Mouse (Mus musculus): ENCODE data around the gene Def8. TPM values are rescaled to one million over a fixed set of nuclear protein-coding genes. Genes with fewer than 3 reads are reported as not detected.
A peak's percentile ranks its signal among the peaks of the same experiment; 100 is the strongest.

Gene Def8
- total and polyA plus RNA-seq, 3 experiments, result 17.9 to 22.4 (median 19.9) TPM

- H3K27ac ChIP-seq (ENCODE audit: insufficient read depth, low read depth), result no peak overlapping the region
- DNase-seq (ENCODE audit: extremely low read depth), result no peak
- H3K9me3 ChIP-seq (replicated peaks; ENCODE audit: low read length), result peaks cover 11% of the 10 kb centered on the region
- no peak for TF ChIP-seq JUND (conservative IDR thresholded peaks at IDR 0.05; ENCODE audit: low read depth, low read length)
- TF ChIP-seq ZNF384 (IDR thresholded peaks at IDR 0.05; ENCODE audit: low read depth, low read length), result no peak
- no peak for TF ChIP-seq ELF1 (IDR thresholded peaks at IDR 0.05; ENCODE audit: low read depth, low read length)
- TF ChIP-seq TBP (conservative IDR thresholded peaks at IDR 0.05; ENCODE audit: low read depth, low read length), result no peak
- no peak for TF ChIP-seq KAT2A (IDR thresholded peaks at IDR 0.05; ENCODE audit: insufficient replicate concordance, low read length)
- no peak for TF ChIP-seq ZKSCAN1 (IDR thresholded peaks at IDR 0.05; ENCODE audit: borderline replicate concordance, low read depth, low read length)
- no peak for TF ChIP-seq ETS1 (conservative IDR thresholded peaks at IDR 0.05; ENCODE audit: low read depth, low read length)
- TF ChIP-seq CTCF (conservative IDR thresholded peaks at IDR 0.05 in 1 of 2, IDR thresholded peaks at IDR 0.05 in 1 of 2; ENCODE audit: low read depth in 2 of 2, low read length in 2 of 2), result no peak
- TF ChIP-seq USF1 (IDR thresholded peaks at IDR 0.05; ENCODE audit: low read depth, low read length), result no peak
- no peak for TF ChIP-seq TCF12 (IDR thresholded peaks at IDR 0.05; ENCODE audit: low read depth, low read length)
- no peak for TF ChIP-seq MXI1 (IDR thresholded peaks at IDR 0.05; ENCODE audit: low read depth, low read length)
- no peak for TF ChIP-seq MAX (IDR thresholded peaks at IDR 0.05; ENCODE audit: low read length)
- no peak for TF ChIP-seq ZMIZ1 (IDR thresholded peaks at IDR 0.05; ENCODE audit: low read depth, low read length)
- no peak for TF ChIP-seq EP300 (IDR thresholded peaks at IDR 0.05; ENCODE audit: low read length)
- no peak for TF ChIP-seq SIN3A (IDR thresholded peaks at IDR 0.05; ENCODE audit: low read length)
- no peak for TF ChIP-seq RCOR1 (conservative IDR thresholded peaks at IDR 0.05; ENCODE audit: low read depth, low read length)
- TF ChIP-seq IRF4 (IDR thresholded peaks at IDR 0.05; ENCODE audit: low read depth, low read length), result no peak
- no peak for TF ChIP-seq POLR2AphosphoS2 (IDR thresholded peaks at IDR 0.05; ENCODE audit: low read depth, low read length)
- no peak for TF ChIP-seq CHD1 (IDR thresholded peaks at IDR 0.05; ENCODE audit: low read depth, low read length)
- TF ChIP-seq POLR2A (IDR thresholded peaks at IDR 0.05; ENCODE audit: low read depth, low read length), result no peak
- H3K4me3 ChIP-seq (replicated peaks in 1 of 3; ENCODE audit: low read depth in 2 of 3, low read length in 2 of 3, poor library complexity in 1 of 3), result no peak overlapping the region
- dilution Hi-C loops (cut with MboI; ENCODE audit: extremely low pct_ligation_motif_present, extremely low pct_unique_long_range_greater_than_20kb, low sequenced_read_pairs), result no loop called here
- no peaks in the 10 kb centered on the region for H3K4me1 ChIP-seq (ENCODE audit: control insufficient read depth in 1 of 2, insufficient read depth in 2 of 2)
- H3K79me2 ChIP-seq (replicated peaks; ENCODE audit: control insufficient read depth, extremely low read depth, insufficient read depth, poor library complexity, severe bottlenecking), result no peaks in the 10 kb centered on the region
- H3K27me3 ChIP-seq (replicated peaks), result no peaks in the 10 kb centered on the region
- H3K36me3 ChIP-seq (replicated peaks in 1 of 2; ENCODE audit: control insufficient read depth in 1 of 2, insufficient read depth in 1 of 2, low read length in 1 of 2), result peaks cover 69 to 98% of the 10 kb centered on the region in 2 experiments
- in situ Hi-C loops (cut with MboI; ENCODE audit: low pct_ligation_motif_present, low pct_unique_long_range_greater_than_20kb, low sequenced_read_pairs), result no loop called here
- H3K9ac ChIP-seq (ENCODE audit: insufficient read depth, low read depth), result no peak overlapping the region
- no peak overlapping the region for H3K4me2 ChIP-seq (ENCODE audit: insufficient read depth, low read depth, poor library complexity, severe bottlenecking)
Observed at GRCm38 (mm10) chr8:123502192-123502591, 78.9 kb downstream of the Def8 start.

- no peak overlapping the region for H3K27ac ChIP-seq (ENCODE audit: insufficient read depth, low read depth)
- H3K9me3 ChIP-seq (replicated peaks; ENCODE audit: low read length), result peaks cover 11% of the 10 kb centered on the region
- no peak for DNase-seq (ENCODE audit: extremely low read depth)
- no peaks in the 10 kb centered on the region for H3K27me3 ChIP-seq (replicated peaks)
- no peaks in the 10 kb centered on the region for H3K79me2 ChIP-seq (replicated peaks; ENCODE audit: control insufficient read depth, extremely low read depth, insufficient read depth, poor library complexity, severe bottlenecking)
- H3K4me1 ChIP-seq (ENCODE audit: control insufficient read depth in 1 of 2, insufficient read depth in 2 of 2), result no peaks in the 10 kb centered on the region
- dilution Hi-C loops (cut with MboI; ENCODE audit: extremely low pct_ligation_motif_present, extremely low pct_unique_long_range_greater_than_20kb, low sequenced_read_pairs) (no loop called here), in situ Hi-C loops (cut with MboI; ENCODE audit: low pct_ligation_motif_present, low pct_unique_long_range_greater_than_20kb, low sequenced_read_pairs) (no loop called here)
- no peak overlapping the region for H3K4me3 ChIP-seq (replicated peaks in 1 of 3; ENCODE audit: low read depth in 2 of 3, low read length in 2 of 3, poor library complexity in 1 of 3)
- no peak overlapping the region for H3K9ac ChIP-seq (ENCODE audit: insufficient read depth, low read depth)
- H3K4me2 ChIP-seq (ENCODE audit: insufficient read depth, low read depth, poor library complexity, severe bottlenecking), result no peak overlapping the region
- peaks cover 64 to 99% of the 10 kb centered on the region in 2 experiments for H3K36me3 ChIP-seq (replicated peaks in 1 of 2; ENCODE audit: control insufficient read depth in 1 of 2, insufficient read depth in 1 of 2, low read length in 1 of 2)
- no peak for TF ChIP-seq RCOR1 (conservative IDR thresholded peaks at IDR 0.05; ENCODE audit: low read depth, low read length)
- TF ChIP-seq GABPA (IDR thresholded peaks at IDR 0.05; ENCODE audit: insufficient replicate concordance, low read depth, low read length), result no peak
- peak in 1 of 2 experiments; percentile 34; a peak in 3 of 4 replicates for TF ChIP-seq CTCF (conservative IDR thresholded peaks at IDR 0.05 in 1 of 2, IDR thresholded peaks at IDR 0.05 in 1 of 2; ENCODE audit: low read depth in 2 of 2, low read length in 2 of 2)
- no peak for TF ChIP-seq POLR2A (IDR thresholded peaks at IDR 0.05; ENCODE audit: low read depth, low read length)
- TF ChIP-seq ZNF384 (IDR thresholded peaks at IDR 0.05; ENCODE audit: low read depth, low read length), result no peak
Observed at GRCm38 (mm10) chr8:123503801-123504467, 80.6 kb downstream of the Def8 start.
